In the genomic region with DNA sequence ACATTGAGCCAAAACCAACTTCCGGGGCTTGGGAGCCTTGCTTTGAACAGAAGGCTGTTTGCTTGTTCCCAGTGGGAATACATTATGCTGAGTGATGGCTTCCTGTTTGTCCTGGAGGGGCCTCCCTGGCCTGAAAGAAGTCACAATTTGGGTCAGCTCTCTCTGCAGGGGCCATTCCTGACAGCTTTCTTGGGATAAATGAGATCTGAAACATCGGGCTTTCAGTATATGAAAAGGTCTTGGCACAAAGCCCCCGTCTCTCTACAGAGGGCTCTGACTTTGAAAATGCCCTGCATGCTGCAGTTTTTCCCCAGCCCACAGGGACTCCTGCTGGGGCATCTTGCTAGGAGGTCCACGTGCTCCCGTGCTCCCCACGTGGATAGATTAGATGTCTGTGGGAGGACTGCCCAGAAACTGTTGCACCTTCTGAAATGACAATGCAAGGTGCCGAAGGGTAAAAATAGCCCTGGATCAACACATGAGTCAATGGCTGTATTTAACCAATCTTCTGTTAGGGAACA, we compare ENCODE assay signal across 8 mouse cellular contexts.
DNase-seq lines count a peak whose midpoint lies in the region; ATAC-seq lines count a peak whose summit lies in the region.

No protein-coding gene starts in this region.

- no peaks in the 10 kb centered on the region for H3K36me3 ChIP-seq in neural tube, embryonic 13.5 days
- H3K36me3 ChIP-seq in intestine, embryonic 16.5 days (ENCODE audit: control insufficient read depth, insufficient read depth, low read length) = no peaks in the 10 kb centered on the region

- peaks cover 6% of the 10 kb centered on the region; the same call in 1 of the 2 replicates for H3K27me3 ChIP-seq in neural tube, embryonic 13.5 days
- no peaks in the 10 kb centered on the region for H3K27me3 ChIP-seq in intestine, embryonic 16.5 days (replicated peaks; ENCODE audit: control insufficient read depth, insufficient read depth, low read length)

- peak overlapping the region; percentile 34 for H3K4me2 ChIP-seq in neural tube, embryonic 13.5 days
- no peak overlapping the region for H3K4me2 ChIP-seq in intestine, embryonic 16.5 days (ENCODE audit: low read depth, low read length)

- no peaks in the 10 kb centered on the region for H3K9me3 ChIP-seq in neural tube, embryonic 13.5 days
- no peaks in the 10 kb centered on the region for H3K9me3 ChIP-seq in intestine, embryonic 16.5 days (ENCODE audit: control insufficient read depth, low read length)

- intact Hi-C loops in left cerebral cortex, postnatal 36 days (cut with DNase I) = loop anchor here (5.0 kb wide), 2 partner anchors 217 to 328 kb away; no protein-coding TSS in a partner anchor

- no peak overlapping the region for H3K4me3 ChIP-seq in neural tube, embryonic 13.5 days
- H3K4me3 ChIP-seq in intestine, embryonic 16.5 days (ENCODE audit: low read length) = no peak overlapping the region

- no peak overlapping the region for H3K27ac ChIP-seq in neural tube, embryonic 13.5 days (replicated peaks)
- no peak overlapping the region for H3K27ac ChIP-seq in intestine, embryonic 16.5 days (ENCODE audit: low read length)

- DNase-seq in ZHBTc4 (ENCODE audit: low read depth, low spot score) (peak; percentile 13), MN1 (ENCODE audit: low spot score) (no peak)
- peak; percentile 66 to 83 for DNase-seq in cerebellum, postnatal 36 days
- peak; percentile 65 to 71 for DNase-seq in heart, adult 18-20 months
- DNase-seq in kidney, adult 8-10 months = peak; percentile 20 to 42
- peak; percentile 25 to 42 for DNase-seq in left cerebral cortex, postnatal 36 days (ENCODE audit: low spot score in 2 of 2)

- no peak overlapping the region; the same call in 1 of the 2 replicates for H3K9ac ChIP-seq in neural tube, embryonic 13.5 days
- H3K9ac ChIP-seq in intestine, embryonic 16.5 days (ENCODE audit: low read depth, low read length) = no peak overlapping the region

- peak; percentile 53; the same call in 1 of the 2 replicates for ATAC-seq in neural tube, embryonic 13.5 days (ENCODE audit: low read depth)
- ATAC-seq in intestine, embryonic 16.5 days = no peak

- H3K4me1 ChIP-seq in neural tube, embryonic 13.5 days (replicated peaks) = peaks cover 15% of the 10 kb centered on the region
- no peaks in the 10 kb centered on the region for H3K4me1 ChIP-seq in intestine, embryonic 16.5 days (ENCODE audit: control insufficient read depth, insufficient read depth, low read length)

- 4% methylated on average over 7 of the region's 7 CpGs for WGBS in neural tube, embryonic 13.5 days
- 23% methylated on average over 7 of the region's 7 CpGs for WGBS in intestine, embryonic 16.5 days
